Mouse (Mus musculus) kidney, adult 9 months (tissue): ENCODE measurements at regions not wholly inside any gene's neighbourhood (a gene's known extent, or its start where the extent isn't known, plus 50 kb on each side); places are given as distances from the start of the nearest gene placed in this dataset.

Experiments used
- DNase-seq: peaks from one replicate; pipeline ENCODE4 v3.0.0; 2022

GRCm38 (mm10) chrX:169554359-169554758 lies 130.6 kb upstream of the Mid1 start:
- no peak for DNase-seq

GRCm38 (mm10) chrX:169552851-169553250 lies 132.1 kb upstream of the Mid1 start:
- DNase-seq, result no peak

DNA sequence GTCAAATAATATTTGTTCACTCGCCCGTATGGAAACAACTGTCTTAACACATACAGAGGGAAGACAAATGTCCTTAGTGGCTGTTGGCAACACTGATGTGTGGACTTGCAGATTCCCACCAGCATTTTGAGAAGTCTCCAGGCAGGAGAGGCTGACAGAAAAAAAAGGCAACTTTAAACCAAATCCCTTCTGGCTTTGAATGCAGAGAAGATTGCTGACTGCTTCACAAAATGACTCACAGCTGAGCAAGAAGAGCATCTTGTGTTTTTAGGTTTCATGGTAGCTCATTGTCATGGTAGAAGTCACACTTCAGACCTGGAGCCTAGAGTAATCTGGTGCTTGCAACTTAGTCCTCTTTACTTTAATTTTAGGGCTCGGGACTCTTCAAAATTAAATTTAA lies 141.0 kb upstream of the Mid1 start:
- DNase-seq, result no peak

DNA sequence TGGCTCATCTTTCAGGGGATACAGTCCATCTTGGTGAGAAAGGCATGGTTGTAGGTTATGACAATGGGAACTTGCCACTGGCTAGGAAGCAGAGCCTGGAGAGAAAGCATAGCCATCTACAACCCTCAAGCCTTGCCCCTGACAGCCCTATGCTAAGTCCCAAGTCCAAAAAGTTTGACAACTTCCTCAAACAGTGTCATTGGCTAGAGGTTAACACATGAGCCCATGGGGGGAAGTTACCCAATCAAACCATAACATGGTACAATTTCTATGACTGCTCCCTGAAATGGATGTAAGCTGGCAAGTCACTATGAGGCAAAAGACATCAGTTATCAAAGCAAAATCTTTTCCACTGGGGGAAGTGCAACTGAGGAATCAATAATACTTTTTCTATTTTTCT lies 176.8 kb upstream of the Mid1 start:
- DNase-seq, result no peak

GRCm38 (mm10) chrX:169493577-169493976 lies 173.4 kb upstream of the Hccs start:
- no peak for DNase-seq

DNA sequence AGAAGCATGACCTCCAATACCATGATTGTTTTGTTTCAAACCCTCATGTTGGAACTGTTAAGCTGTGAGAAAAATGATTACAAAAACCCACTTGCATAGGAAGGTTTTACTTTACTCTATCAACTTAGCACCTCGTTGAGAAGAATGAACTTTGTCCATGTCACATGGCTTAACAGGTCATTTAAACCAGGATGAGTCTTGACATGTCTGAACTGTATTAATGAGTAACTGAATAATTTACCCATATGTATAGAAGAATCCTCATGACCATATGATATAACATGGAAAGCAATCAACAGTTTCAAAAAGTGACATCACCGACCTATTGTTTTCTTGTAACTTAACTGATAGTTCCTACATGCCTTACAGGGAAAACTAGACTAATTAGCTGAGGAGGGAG lies 153.3 kb upstream of the Hccs start:
- DNase-seq, result no peak

- DNase-seq, result no peak
Measured at GRCm38 (mm10) chrX:169470715-169471114, 150.5 kb upstream of the Hccs start.

- DNase-seq, result no peak
Measured at GRCm38 (mm10) chrX:169450159-169450558, 130.0 kb upstream of the Hccs start.

DNA sequence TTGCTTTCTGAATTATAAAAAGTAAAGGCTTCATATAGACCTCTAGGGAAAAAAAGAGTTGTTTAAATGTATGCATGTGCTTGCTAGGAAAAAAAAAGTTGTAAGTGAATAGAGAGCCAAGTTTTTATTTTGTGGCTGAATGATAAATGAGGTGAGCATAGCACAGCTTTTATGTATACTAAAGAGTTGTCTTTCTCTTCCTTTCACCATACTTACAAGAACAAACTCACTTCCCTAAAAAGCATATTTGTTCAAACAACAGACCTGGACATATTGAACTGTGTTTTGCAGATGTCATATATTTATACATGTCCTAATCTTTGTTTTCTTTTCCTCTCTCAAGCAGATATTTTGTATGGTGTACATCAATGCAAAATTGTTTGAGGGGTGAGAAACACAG lies 119.4 kb upstream of the Hccs start:
- no peak for DNase-seq

GRCm38 (mm10) chrX:169438626-169439025 lies 118.5 kb upstream of the Hccs start:
- peak; percentile 14 for DNase-seq

GRCm38 (mm10) chrX:169433903-169434302 lies 113.7 kb upstream of the Hccs start:
- no peak for DNase-seq

DNA sequence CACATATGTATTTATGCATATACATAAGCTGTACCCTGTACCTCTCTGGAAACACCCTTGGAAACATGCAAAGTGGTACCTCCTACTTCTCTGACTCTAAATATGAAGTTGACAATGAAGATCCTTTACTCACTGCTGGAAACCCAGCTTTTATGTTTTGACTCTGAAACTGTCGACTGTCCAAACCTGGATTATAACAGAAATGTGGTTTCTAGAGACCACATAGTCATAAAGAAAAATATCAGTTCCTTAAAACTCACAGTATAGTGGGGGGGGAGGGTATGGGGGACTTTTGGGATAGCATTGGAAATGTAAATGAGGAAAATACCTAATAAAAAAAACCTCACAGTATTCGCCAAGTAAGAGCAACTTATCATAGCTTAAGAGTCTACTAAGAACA lies 76.7 kb upstream of the Hccs start:
- DNase-seq, result no peak

GRCm38 (mm10) chrX:169386640-169387039 lies 66.5 kb upstream of the Hccs start:
- no peak for DNase-seq
